Mouse (Mus musculus) stomach, adult 2 months (tissue): Measurements from ENCODE around the gene Dlg4. TPM values are rescaled to one million over a fixed set of nuclear protein-coding genes. Genes with fewer than 3 reads are reported as not detected.

Experiments used
- polyA plus RNA-seq: library from polyadenylated mRNA; depleted of rRNA; stranded (reverse); fragments of >200 nt; gene quantifications from 2 replicates; pipeline ENCODE4 v1.2.3, GENCODE M21; 2012; rRNA removed

The Dlg4 gene
- 5.7 and 6.6 TPM in 2 replicates for polyA plus RNA-seq

GRCm38 (mm10) chr11:70016669-70017068 lies at the start of gene Dlg4:
TSS of gene Dlg4 (plus strand) at chr11:70016942.

GRCm38 (mm10) chr11:69981141-69981762 lies 35.5 kb upstream of the Dlg4 start, which contains the start of gene Ctdnep1:
TSS of gene Ctdnep1 (plus strand) at chr11:69981156.

DNA sequence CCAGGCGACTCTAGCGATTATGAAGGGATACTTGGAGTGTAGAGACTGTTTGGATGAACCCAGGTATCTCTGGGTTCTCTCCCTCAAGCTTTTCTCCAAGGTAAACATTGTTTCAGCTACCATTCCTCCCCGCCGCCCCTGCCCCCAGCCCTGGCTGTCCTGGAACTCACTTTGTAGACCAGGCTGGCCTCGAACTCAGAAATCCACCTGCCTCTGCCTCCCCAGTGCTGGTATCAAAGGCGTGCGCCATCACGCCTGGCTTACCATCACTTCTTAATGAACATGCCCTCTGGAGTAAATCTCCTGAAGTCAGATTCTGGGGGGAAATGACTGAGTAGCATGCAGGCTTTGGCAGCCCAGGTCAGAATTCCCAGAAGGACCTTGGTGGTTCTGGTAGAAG lies 34.5 kb upstream of the Dlg4 start, which contains the start of gene Elp5:
TSS of gene Elp5 (minus strand) at position 293 of the 400 bp plus-strand sequence.

GRCm38 (mm10) chr11:69990850-69991691 lies 25.7 kb upstream of the Dlg4 start, which contains the start of gene Gabarap:
TSS of gene Gabarap (plus strand) at chr11:69991143.

GRCm38 (mm10) chr11:69995391-69995960 lies 21.3 kb upstream of the Dlg4 start, which contains the start of gene Phf23:
TSS of gene Phf23 (plus strand) at chr11:69995777.

DNA sequence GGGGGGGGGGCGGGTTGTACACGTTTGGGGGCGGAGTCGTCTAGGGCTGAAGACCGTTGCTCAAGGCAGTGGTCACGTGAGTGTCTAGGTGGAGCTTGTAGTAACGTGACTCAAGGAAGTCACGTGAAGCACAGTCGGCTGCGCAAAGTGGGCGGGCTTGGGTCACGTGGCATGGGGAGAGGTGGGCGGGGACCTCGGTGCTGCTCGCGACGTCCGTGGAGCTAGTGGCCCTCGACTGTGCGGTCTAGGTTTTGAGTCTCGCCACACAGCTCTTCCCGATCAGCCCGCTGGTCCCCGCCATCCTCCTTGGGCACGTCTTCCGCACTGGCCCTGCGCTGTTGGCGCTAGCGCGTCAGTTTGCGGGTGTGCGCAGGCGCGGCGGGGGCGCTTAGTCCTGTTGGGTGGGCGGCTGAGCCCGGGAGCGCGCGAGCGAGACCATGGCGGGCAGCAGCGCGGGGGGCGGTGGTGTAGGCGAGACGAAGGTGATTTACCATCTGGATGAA lies 16.3 kb upstream of the Dlg4 start, which contains the start of gene Dvl2:
TSS of gene Dvl2 (plus strand) at position 200 of the 503 bp plus-strand sequence.

DNA sequence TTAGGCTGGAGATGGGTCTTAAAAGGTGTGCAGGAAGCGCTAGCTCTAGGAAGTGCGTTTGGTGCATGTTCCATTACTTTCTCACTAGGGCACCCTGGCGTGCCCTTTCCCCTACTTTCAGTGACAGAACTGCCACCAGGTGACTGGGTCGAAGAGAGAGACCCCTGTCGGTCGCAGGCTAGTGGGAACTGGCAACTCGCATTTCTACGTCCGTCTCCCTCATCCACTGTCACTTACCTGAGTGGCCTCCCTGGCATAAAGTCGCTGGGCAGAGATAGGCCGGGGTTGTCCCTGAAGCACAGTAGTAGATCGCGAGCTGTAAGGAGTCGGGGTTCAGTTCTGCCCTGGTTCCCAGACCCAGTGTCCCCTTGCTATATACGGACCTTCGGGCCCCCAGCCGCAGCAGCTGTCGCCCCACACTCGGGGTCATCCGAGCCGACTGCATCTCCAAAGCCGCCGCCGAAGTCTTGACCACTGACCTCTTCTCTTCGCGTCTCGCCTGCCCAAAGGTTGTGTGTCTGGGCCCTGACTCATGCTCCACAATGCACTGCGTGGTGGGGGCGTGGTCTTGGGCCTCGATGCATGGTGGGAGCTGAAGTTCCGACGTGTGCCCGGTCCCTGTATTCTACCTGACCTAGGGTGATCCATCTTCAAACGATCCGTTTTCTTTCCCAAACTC lies 1.7 kb upstream of the Dlg4 start, which contains the start of gene Acadvl:
TSS of gene Acadvl (minus strand) at position 532 of the 679 bp plus-strand sequence.

GRCm38 (mm10) chr11:70053898-70054570 lies 37.3 kb downstream of the Dlg4 start, which contains the start of gene Asgr1:
TSS of gene Asgr1 (plus strand) at chr11:70054085.

GRCm38 (mm10) chr11:70091986-70092783 lies 75.4 kb downstream of the Dlg4 start, which contains the start of gene Asgr2:
TSS of gene Asgr2 (plus strand) at chr11:70092644.

Other genes with a start within 250 kb of the Dlg4 start
- 3.2 and 5.8 TPM in 2 replicates for gene Chrnb1, start 221.0 kb upstream of the Dlg4 start, polyA plus RNA-seq
- gene Fgf11, start 215.1 kb upstream of the Dlg4 start, polyA plus RNA-seq = 2.3 and 2.6 TPM in 2 replicates
- 23.4 and 35.3 TPM in 2 replicates for gene Tmem102, start 211.3 kb upstream of the Dlg4 start, polyA plus RNA-seq
- not detected in 2 replicates for gene Gm39566, start 201.6 kb upstream of the Dlg4 start, polyA plus RNA-seq
- gene Spem2, start 198.5 kb upstream of the Dlg4 start, polyA plus RNA-seq = not detected in 2 replicates
- gene Spem1, start 194.8 kb upstream of the Dlg4 start, polyA plus RNA-seq = 0.05 TPM in 1 of 2 replicates, not detected in the other
- gene Nlgn2, start 179.2 kb upstream of the Dlg4 start, polyA plus RNA-seq = 10.0 and 11.0 TPM in 2 replicates
- gene Tmem256, start 178.4 kb upstream of the Dlg4 start, polyA plus RNA-seq = 105 and 145 TPM in 2 replicates
- 51.9 and 53.6 TPM in 2 replicates for gene Plscr3, start 170.6 kb upstream of the Dlg4 start, polyA plus RNA-seq
- 18.6 and 19.9 TPM in 2 replicates for gene Tnk1, start 158.2 kb upstream of the Dlg4 start, polyA plus RNA-seq
- gene Tmem95, start 138.9 kb upstream of the Dlg4 start, polyA plus RNA-seq = not detected in 2 replicates
- gene Kctd11, start 135.5 kb upstream of the Dlg4 start, polyA plus RNA-seq = 7.2 and 8.2 TPM in 2 replicates
- gene Acap1, start 121.4 kb upstream of the Dlg4 start, polyA plus RNA-seq = 0.81 and 1.9 TPM in 2 replicates
- gene 2810408A11Rik, start 116.0 kb upstream of the Dlg4 start, polyA plus RNA-seq = 0.77 and 1.0 TPM in 2 replicates
- gene Neurl4, start 115.9 kb upstream of the Dlg4 start, polyA plus RNA-seq = 11.5 and 14.7 TPM in 2 replicates
- gene Gps2, start 103.1 kb upstream of the Dlg4 start, polyA plus RNA-seq = 71.1 and 72.4 TPM in 2 replicates
- gene Eif5a, start 95.0 kb upstream of the Dlg4 start, polyA plus RNA-seq = 152 and 162 TPM in 2 replicates
- gene Ybx2, start 81.1 kb upstream of the Dlg4 start, polyA plus RNA-seq = 26.1 and 33.8 TPM in 2 replicates
- 51.9 and 55.0 TPM in 2 replicates for gene Slc2a4, start 68.8 kb upstream of the Dlg4 start, polyA plus RNA-seq
- gene Cldn7, start 52.2 kb upstream of the Dlg4 start, polyA plus RNA-seq = 3.6 and 4.8 TPM in 2 replicates
- 39.4 and 42.7 TPM in 2 replicates for gene Ctdnep1, start 35.8 kb upstream of the Dlg4 start, polyA plus RNA-seq
- gene Elp5, start 34.4 kb upstream of the Dlg4 start, polyA plus RNA-seq = 27.8 and 29.8 TPM in 2 replicates
- 180 and 211 TPM in 2 replicates for gene Gabarap, start 25.8 kb upstream of the Dlg4 start, polyA plus RNA-seq
- 2.7 and 4.8 TPM in 2 replicates for gene Phf23, start 21.2 kb upstream of the Dlg4 start, polyA plus RNA-seq
- 5.2 and 6.7 TPM in 2 replicates for gene Dvl2, start 16.3 kb upstream of the Dlg4 start, polyA plus RNA-seq
- gene Acadvl, start 1.5 kb upstream of the Dlg4 start, polyA plus RNA-seq = 53.2 and 55.7 TPM in 2 replicates
- gene Asgr1, start 37.1 kb downstream of the Dlg4 start, polyA plus RNA-seq = 0.32 TPM in 1 of 2 replicates, not detected in the other
- 0.20 and 0.28 TPM in 2 replicates for gene Asgr2, start 75.7 kb downstream of the Dlg4 start, polyA plus RNA-seq
- 1.7 TPM in 2 replicates for gene Mgl2, start 113.4 kb downstream of the Dlg4 start, polyA plus RNA-seq
- 1.6 and 2.4 TPM in 2 replicates for gene Clec10a, start 139.3 kb downstream of the Dlg4 start, polyA plus RNA-seq
- gene Slc16a11, start 195.8 kb downstream of the Dlg4 start, polyA plus RNA-seq = 36.1 and 38.9 TPM in 2 replicates
- gene Slc16a13, start 204.1 kb downstream of the Dlg4 start, polyA plus RNA-seq = 3.0 and 3.9 TPM in 2 replicates
- 1.9 and 2.1 TPM in 2 replicates for gene Bcl6b, start 212.9 kb downstream of the Dlg4 start, polyA plus RNA-seq
- 20.2 and 24.1 TPM in 2 replicates for gene 0610010K14Rik, start 221.0 kb downstream of the Dlg4 start, polyA plus RNA-seq
- gene Gm21988, start 222.9 kb downstream of the Dlg4 start, polyA plus RNA-seq = 4.3 and 5.2 TPM in 2 replicates
- 128 and 152 TPM in 2 replicates for gene Rnasek, start 222.9 kb downstream of the Dlg4 start, polyA plus RNA-seq
- 3.8 and 5.6 TPM in 2 replicates for gene Alox12, start 238.4 kb downstream of the Dlg4 start, polyA plus RNA-seq